Mouse (Mus musculus): ENCODE measurements around the gene Map2.

GRCm38 (mm10) chr1:66328996-66329395 lies 153.9 kb downstream of the Map2 start:
- TF ChIP-seq CTCF (IDR thresholded peaks at IDR 0.05; ENCODE audit: low read depth, low read length), result no peak
- no peak for TF ChIP-seq POLR2A (IDR thresholded peaks at IDR 0.05; ENCODE audit: borderline replicate concordance, low read depth, low read length)

Measured in bone marrow macrophage, adult 2 months (primary cell).